Mouse (Mus musculus) small intestine, adult 2 months (tissue): ENCODE data around the gene Ptpn4.

Experiments used
- CTCF ChIP-seq: fragments of 200-500 bp; IDR thresholded peaks from 2 replicates; pipeline ENCODE4 v1.5.1; 2012; ENCODE audit warnings: low read depth, mild to moderate bottlenecking, control low read depth, inconsistent platforms, low read length, moderate library complexity, mixed read lengths; ENCODE audit not compliant: insufficient replicate concordance, insufficient read length; ENCODE audit errors: extremely low read depth
- POLR2A ChIP-seq: fragments of 200-500 bp; IDR thresholded peaks from 2 replicates; pipeline ENCODE4 v1.6.1; 2012; ENCODE audit warnings: low read depth, mild to moderate bottlenecking, control low read depth, inconsistent platforms, low read length, moderate library complexity

- TF ChIP-seq POLR2A (no peak), CTCF (no peak)
Measured at GRCm38 (mm10) chr1:119852339-119852738, 14.9 kb upstream of the Ptpn4 start.
